9 mouse cellular contexts compared by ENCODE assay signal in genomic region chr5:111506821-111507220, GRCm38 (mm10).
DNase-seq lines count a peak whose midpoint lies in the region; ATAC-seq lines count a peak whose summit lies in the region.
"Had no signal": no experiment of that assay in that cellular context is flagged by ENCODE, and none has a peak within 500 bp of the region (broad histone marks: within the 10 kb centered on the region; RNA-seq: fewer than 3 reads in every experiment).

No protein-coding gene starts in this region.

- H3K36me3 ChIP-seq in heart, embryonic 12.5 days, result no peaks in the 10 kb centered on the region
- H3K36me3 ChIP-seq in limb, embryonic 10.5 days, result no peaks in the 10 kb centered on the region

- peak; percentile 30 for DNase-seq in adrenal gland, adult 2 months
- no peak for DNase-seq in adrenal gland, postnatal 4 days (ENCODE audit: low spot score in 2 of 2)
- DNase-seq in adipocyte (ENCODE audit: low spot score), result peak; percentile 82
- DNase-seq in limb, embryonic 10.5 days (ENCODE audit: low spot score), result no peak
- DNase-seq in spleen, postnatal 36 days (ENCODE audit: low spot score in 2 of 2), result peak; percentile 21 to 54
- DNase-seq in left cerebral cortex, postnatal 14 days (ENCODE audit: low spot score in 2 of 2), result no peak
- DNase-seq in cerebellum, adult 9-11 months, result no peak

- no peaks in the 10 kb centered on the region for H3K27me3 ChIP-seq in heart, embryonic 12.5 days (replicated peaks)
- peaks cover 30% of the 10 kb centered on the region for H3K27me3 ChIP-seq in limb, embryonic 10.5 days (ENCODE audit: low read depth, poor library complexity, severe bottlenecking)

- H3K4me2 ChIP-seq in heart, embryonic 12.5 days, result peak overlapping the region; percentile 22

- no peak overlapping the region for H3K4me3 ChIP-seq in heart, embryonic 12.5 days
- H3K4me3 ChIP-seq in limb, embryonic 10.5 days, result no peak overlapping the region
- H3K4me3 ChIP-seq: megakaryocyte, embryonic 14.5 days had no signal

- peak overlapping the region; percentile 81 for H3K27ac ChIP-seq in heart, embryonic 12.5 days (ENCODE audit: poor library complexity, severe bottlenecking)
- peak overlapping the region; percentile 66 for H3K27ac ChIP-seq in limb, embryonic 10.5 days

- no peaks in the 10 kb centered on the region for H3K9me3 ChIP-seq in heart, embryonic 12.5 days (replicated peaks)
- no peaks in the 10 kb centered on the region for H3K9me3 ChIP-seq in limb, embryonic 10.5 days (replicated peaks)
- H3K9me3 ChIP-seq: megakaryocyte, embryonic 14.5 days had no signal

- peaks cover 48% of the 10 kb centered on the region for H3K4me1 ChIP-seq in heart, embryonic 12.5 days (replicated peaks)
- H3K4me1 ChIP-seq in limb, embryonic 10.5 days, result peaks cover 41% of the 10 kb centered on the region

- intact Hi-C loops in left cerebral cortex, postnatal 14 days (cut with DNase I), result no loop called here

- 18% methylated on average over 6 of the region's 6 CpGs for WGBS in heart, embryonic 12.5 days
- 80% methylated on average over 6 of the region's 6 CpGs for WGBS in limb, embryonic 10.5 days

- H3K9ac ChIP-seq in heart, embryonic 12.5 days, result no peak overlapping the region

- ATAC-seq in heart, embryonic 12.5 days (ENCODE audit: insufficient number of reproducible peaks, low FRiP score), result peak; percentile 62

Comparison
In these comparisons a context has a peak if more than half of its experiments do, and no peak if none do; other contexts are left out.
1. DNase-seq: peak in adrenal gland, adult 2 months (single experiment), adipocyte (single experiment) and spleen, postnatal 36 days (2 of 2); none in adrenal gland, postnatal 4 days (0 of 2), limb, embryonic 10.5 days (single experiment), left cerebral cortex, postnatal 14 days (0 of 2) and cerebellum, adult 9-11 months (single experiment).